Mouse (Mus musculus) embryo, embryonic 9.5 days (tissue): ENCODE data around the gene Larp4.

Experiments used
- DNase-seq: peaks from one replicate; pipeline ENCODE4 v3.0.0-alpha.2; 2017; ENCODE audit errors: extremely low spot score

Larp4 gene

DNA sequence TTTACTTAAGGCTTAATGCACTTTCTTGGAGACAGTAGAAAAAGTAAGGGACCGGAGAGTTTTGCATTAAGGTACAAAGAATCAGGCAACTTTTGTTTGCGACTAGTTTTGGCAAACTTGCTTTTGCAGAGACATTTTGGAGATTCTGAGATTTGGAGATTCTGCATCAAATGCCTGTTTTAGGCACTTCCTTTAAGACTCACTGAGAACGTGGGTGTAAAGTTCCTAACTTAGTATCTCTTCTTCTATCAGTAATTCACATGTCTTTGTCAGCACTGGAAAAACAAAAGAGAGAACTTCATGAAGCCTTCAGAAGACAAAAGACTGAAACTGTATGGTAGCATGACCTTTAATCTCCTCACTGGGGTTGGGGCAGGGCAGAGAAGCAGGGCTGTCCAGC lies 87.8 kb downstream of the Larp4 start:
- no peak for DNase-seq

- DNase-seq, result no peak
Measured at GRCm38 (mm10) chr15:100058143-100058542, 88.3 kb downstream of the Larp4 start.

DNA sequence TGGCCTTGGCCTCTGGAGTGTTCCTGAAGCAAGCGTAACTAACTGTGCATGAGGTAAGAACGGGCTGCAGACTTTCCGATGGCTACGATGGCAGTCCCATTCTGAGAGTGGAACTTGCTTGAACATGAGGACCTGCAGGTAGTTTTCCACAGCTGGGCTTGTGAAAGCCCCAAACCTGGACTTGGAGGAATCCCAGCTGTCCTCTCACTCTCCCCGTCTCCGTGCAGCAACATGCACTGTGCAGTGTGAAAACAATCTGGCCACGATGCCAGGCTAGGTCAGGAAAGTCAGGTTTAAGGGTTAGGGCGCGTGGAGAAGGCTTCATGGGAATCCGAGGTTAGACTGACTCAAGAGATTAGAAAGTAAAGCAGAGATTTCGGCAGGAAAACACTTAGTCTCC lies 89.0 kb downstream of the Larp4 start:
- no peak for DNase-seq

DNA sequence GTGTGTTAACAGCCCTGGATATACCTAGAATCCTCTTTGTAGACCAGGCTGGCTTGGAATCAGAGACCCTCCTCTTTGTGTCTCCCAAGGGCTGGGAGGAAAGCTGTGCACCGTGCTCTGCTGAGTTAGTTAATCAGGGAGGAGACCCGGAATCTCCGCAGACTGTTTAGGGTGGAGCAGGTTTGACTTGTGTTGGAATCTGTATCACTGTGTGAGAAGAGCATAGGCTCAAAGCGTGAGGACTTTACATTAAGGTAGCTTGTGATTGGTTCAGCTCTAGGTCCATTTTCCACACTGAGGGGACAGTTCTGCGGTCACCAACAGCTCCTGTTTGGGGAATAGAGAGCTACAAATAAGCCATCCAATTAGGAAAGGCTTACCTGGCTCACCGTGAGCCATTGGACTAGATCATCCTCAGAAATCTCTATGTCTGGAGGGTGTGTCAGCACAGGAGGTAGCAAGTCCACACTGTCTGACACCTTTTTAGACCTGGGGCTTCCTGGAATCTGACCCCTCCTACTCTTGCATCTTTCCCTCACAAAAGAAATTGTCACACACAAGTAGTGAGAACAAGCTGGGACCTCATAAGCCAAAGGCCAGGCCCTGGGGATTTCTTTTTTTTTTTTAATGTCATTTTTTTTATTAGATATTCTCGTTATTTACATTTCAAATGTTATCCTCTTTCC lies 89.9 kb downstream of the Larp4 start:
- DNase-seq, result no peak

DNA sequence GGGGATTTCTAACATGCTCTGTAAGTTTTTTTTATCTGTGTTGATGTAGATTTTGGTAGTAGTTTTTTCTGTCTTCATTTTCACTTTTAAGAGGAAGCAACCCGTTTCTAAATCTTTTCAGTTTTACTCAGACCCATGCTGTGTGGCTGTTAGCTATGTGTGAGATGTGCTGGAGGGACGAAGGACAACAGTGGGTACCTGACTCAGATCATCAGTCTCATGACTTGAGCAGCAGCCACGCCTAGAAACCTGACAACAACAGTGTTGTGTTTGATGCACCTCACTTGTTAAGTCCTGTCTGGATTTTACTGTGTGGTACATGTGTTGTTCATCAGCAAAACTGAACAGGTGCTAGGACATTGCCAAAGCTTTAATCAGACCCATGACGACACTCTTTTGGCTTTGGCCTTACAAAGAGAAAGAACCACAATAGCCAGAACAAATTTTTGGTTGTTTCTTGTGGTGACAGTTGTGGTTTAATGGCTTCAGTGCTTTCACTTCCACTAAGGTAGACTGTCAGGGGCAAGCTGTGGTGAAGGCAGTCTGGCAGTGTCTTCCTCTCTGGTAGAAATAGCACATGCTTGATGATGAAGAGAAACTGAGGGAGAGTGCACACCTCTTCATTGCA lies 90.8 kb downstream of the Larp4 start:
- no peak for DNase-seq

- no peak for DNase-seq
Measured at GRCm38 (mm10) chr15:100061377-100061776, 91.5 kb downstream of the Larp4 start.

GRCm38 (mm10) chr15:100063229-100063773 lies 93.4 kb downstream of the Larp4 start:
- no peak for DNase-seq
